Mouse (Mus musculus): Measurements from ENCODE around the gene Nwd1. TPM values are rescaled to one million over a fixed set of nuclear protein-coding genes. Genes with fewer than 3 reads are reported as not detected.
"Not testable (repeated sequence)": the region's sequence is repeated elsewhere in the genome, so short reads cannot be mapped to it uniquely, and the experiment has no call there.

Gene Nwd1
- total RNA-seq (2014; fragmentation: Nextera tagmentation) (4.4 and 6.1 TPM in 2 replicates), total RNA-seq (2017) (1.9 and 5.8 TPM in 2 replicates)

- ATAC-seq (replicated peaks; ENCODE audit: low FRiP score, low TSS enrichment, poor library complexity, severe bottlenecking): peak; percentile 90
Measured at GRCm38 (mm10) chr8:72646060-72646767, at the start of gene Nwd1. Gene Nwd1, plus strand, starts transcription at chr8:72646711.

DNA sequence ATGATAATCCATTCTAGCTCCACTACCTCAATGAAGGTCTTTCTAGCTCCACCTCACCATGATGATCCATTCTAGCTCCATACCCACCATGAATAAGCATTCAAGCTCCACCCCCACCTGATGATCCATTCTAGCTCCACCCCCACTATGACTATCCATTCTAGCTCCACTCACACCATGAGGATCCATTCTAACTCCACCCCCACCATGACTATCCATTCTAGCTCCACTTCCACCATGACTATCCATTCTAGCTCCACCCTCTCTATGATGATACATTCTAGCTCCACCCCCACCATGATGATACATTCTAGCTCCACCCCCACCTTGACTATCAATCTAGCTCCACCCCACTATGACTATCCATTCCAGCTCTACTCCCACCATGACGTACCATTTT is 3.6 kb upstream of the Nwd1 start:
- peak; percentile 56 for ATAC-seq (replicated peaks; ENCODE audit: low FRiP score, low TSS enrichment, poor library complexity, severe bottlenecking)

DNA sequence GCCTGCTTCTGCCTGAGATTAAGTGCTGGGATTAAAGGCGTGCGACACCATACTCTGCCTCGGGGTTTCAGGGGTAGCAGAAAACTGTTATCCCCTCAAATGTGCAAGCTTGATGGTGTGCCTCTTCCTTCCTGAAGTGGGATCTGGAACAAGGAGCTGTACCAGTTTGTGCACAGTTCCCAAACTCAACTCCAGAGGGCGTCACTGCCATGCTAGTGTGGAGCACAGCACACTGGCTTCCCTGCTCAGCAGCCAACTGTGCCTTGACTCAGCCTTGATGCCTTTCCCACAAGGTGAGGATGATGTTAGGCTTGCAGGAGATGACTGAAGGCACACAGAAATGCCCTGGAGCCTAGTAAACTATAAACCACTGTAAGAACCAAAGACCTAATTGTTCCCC is 1.9 kb upstream of the Nwd1 start:
- ATAC-seq (replicated peaks; ENCODE audit: low FRiP score, low TSS enrichment, poor library complexity, severe bottlenecking): peak; percentile 43; the same call in 1 of the 2 replicates

DNA sequence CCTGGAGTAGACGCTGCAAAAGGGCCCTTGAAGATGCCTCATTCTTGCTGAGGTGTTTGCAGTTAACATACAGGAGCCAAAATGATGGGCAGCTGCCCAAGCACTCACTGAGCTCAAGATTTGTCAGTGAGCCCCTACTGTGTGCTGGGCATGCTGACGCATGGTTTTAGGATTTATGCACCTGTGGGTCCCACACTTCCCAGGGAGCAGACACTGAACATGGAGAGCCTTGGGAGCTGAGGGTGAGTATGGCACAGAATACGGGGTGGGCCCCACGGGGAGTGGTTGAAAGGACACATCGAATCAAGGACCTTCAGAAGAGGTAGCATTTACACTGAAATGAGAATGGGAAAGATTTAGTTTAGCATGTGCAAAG is 245 bp downstream of the Nwd1 start:
- peak; percentile 40; the same call in 1 of the 2 replicates for ATAC-seq (replicated peaks; ENCODE audit: low FRiP score, low TSS enrichment, poor library complexity, severe bottlenecking)

GRCm38 (mm10) chr8:72650697-72651096 is 4.2 kb downstream of the Nwd1 start:
- ATAC-seq (replicated peaks; ENCODE audit: low FRiP score, low TSS enrichment, poor library complexity, severe bottlenecking): no peak

DNA sequence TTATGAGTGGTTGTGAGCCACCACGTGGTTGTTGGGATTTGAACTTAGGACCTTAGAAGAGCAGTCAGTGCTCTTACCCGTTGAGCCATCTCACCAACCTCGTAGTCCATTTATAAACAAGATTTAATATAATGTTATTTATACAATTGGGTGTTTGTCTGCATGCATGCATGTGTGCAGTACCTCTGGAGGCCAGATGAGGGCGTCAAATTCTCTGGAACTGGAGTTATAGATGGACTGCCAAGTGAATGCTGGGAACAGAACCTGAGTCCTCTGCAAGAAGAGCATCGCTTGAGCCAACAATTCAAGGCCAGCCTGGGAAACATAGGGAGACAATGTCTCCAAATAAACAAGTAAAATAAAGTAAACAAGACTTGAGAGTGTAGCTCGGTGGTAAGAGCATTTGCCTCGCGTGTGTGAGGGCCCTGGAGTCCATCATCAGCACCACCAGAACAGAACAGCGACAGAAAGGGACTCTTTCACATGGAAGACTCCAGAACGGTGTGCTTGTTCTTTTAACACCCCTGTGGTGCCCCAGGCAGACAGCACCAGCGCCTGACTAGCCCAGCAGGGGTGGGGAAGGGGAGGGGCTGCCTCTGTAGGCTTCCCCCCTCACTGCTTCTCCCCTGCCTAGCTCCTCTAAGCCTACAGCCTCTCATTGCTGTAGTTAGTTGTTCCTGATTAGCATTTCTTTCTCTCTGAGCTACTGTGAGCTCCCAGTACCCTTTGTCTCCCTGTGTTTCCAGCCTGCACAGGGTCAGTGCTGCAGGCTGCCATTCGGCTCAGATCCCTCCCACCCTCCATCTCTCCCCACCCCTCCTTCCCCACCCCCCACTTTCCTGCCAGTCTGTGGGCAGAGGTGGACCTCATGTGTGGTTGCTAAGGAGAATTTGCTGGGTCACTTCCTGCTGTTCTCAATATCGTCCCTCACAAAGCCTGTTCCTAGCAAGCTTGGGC is 8.3 kb downstream of the Nwd1 start:
- peak; percentile 71 for ATAC-seq (replicated peaks; ENCODE audit: low FRiP score, low TSS enrichment, poor library complexity, severe bottlenecking)

- no peak for ATAC-seq (replicated peaks; ENCODE audit: low FRiP score, low TSS enrichment, poor library complexity, severe bottlenecking)
Measured at GRCm38 (mm10) chr8:72655522-72655912, 9.0 kb downstream of the Nwd1 start.

- ATAC-seq (replicated peaks; ENCODE audit: low FRiP score, low TSS enrichment, poor library complexity, severe bottlenecking): 0 out of 2 replicates have a peak, but pooled peaks have one; percentile 8
Measured at GRCm38 (mm10) chr8:72659967-72660366, 13.5 kb downstream of the Nwd1 start.

DNA sequence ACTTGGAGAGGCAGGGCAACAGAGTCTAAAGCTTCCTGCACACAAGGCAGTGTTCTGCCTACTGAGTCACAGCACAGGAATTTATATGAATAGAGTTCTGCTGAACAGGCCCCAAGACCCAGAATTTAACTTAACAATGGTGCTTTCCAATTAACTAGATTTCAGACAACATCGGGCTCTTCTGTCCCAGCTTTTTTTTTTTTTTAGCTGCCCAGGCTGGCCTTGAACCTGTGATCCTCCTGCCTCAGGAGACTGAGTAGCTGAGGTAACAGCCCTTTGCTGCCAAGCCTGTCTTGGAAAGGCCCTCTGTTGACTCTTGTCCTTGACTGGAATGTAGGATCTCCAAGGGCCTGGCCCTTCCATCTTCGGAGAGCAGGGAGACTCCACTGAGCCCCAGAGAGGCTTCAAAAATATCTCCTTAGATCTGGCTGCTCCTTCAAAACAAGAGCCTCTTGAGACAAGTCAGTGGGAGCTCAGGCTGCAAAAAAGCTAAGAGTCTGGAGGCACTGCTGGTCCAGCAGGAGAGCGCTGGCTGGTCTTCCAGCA is 17.7 kb downstream of the Nwd1 start:
- ATAC-seq (replicated peaks; ENCODE audit: low FRiP score, low TSS enrichment, poor library complexity, severe bottlenecking): no peak

DNA sequence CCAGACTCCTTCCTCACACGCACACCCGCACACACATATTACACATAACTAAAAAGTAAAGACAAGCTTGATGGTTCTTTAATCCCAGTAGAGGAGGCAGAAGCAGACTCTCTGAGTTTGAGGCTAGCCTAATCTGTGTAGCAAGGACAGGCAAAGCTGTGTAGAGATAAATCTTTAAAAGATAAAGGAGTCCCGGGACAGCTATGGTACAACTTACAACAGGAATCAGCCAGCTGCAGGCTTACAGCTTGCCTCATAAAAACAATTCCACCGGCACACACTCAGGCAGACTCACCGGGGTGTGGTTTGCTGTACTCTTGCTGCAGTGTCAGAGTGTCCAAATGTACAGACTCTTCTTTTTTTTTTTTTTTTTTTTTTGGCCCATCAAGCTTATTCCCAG is 18.2 kb downstream of the Nwd1 start:
- peak; percentile 79 for ATAC-seq (replicated peaks; ENCODE audit: low FRiP score, low TSS enrichment, poor library complexity, severe bottlenecking)

DNA sequence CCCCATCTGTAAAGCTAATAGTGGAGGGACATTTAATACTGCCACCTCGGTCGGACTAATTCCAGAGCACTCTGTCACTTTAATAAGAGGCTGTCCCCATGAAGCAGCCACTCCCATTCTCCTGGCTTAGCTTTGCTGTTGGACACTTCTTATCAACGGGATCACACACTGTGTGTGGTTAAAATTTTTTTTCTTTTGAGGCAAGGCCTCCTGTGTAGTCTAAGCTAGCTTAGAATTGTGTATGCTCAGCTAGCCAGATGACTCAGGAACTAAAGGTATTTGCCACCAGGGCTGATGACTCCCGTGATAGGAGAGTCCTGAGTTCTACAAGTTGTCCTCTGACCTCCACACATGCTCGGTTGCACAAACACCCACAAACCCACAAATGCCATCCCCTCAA is 18.9 kb downstream of the Nwd1 start:
- peak; percentile 84 for ATAC-seq (replicated peaks; ENCODE audit: low FRiP score, low TSS enrichment, poor library complexity, severe bottlenecking)

GRCm38 (mm10) chr8:72668925-72669324 is 22.4 kb downstream of the Nwd1 start:
- no peak for ATAC-seq (replicated peaks; ENCODE audit: low FRiP score, low TSS enrichment, poor library complexity, severe bottlenecking)

DNA sequence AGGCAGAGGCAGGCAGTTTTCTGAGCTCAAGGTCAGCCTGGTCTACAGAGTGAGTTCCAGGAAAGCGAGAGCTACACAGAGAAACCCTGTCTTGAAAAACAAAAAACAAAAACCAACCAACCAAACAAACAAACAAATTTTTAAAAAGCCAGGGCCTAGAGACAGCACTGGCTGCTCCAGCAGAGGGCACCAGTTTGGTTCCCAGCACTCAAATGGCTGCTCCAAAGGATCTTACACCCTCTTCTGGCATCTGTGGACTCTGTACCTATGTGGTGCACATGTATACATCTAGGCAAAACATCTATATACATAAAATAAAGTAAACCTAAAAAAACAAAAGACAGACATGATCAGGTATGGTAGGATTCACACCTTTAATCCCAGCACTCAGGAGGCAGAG is 26.3 kb downstream of the Nwd1 start:
- ATAC-seq (replicated peaks; ENCODE audit: low FRiP score, low TSS enrichment, poor library complexity, severe bottlenecking): no peak

- peak; percentile 58 for ATAC-seq (replicated peaks; ENCODE audit: low FRiP score, low TSS enrichment, poor library complexity, severe bottlenecking)
Measured at GRCm38 (mm10) chr8:72674184-72674583, 27.7 kb downstream of the Nwd1 start.

DNA sequence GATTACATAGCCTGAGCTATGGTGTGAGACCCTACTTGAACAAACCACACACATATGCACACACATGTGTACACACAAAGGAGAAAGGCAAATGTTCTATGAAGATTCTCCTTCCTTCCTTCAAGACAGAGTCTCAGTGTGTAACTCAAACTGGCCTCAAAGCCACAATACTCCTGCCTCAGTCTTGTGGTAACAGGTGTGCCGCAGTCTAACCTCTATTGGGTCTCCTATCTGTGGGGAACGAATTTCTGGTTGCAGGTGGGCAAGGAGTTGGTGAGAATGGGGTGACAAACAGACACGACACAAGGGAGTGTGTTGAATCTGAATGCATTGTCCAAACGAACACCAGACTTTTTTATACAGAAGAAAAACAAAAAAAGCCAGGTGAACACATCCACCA is 29.9 kb downstream of the Nwd1 start:
- no peak for ATAC-seq (replicated peaks; ENCODE audit: low FRiP score, low TSS enrichment, poor library complexity, severe bottlenecking)

GRCm38 (mm10) chr8:72676844-72677243 is 30.3 kb downstream of the Nwd1 start:
- not testable (repeated sequence) for ATAC-seq (replicated peaks; ENCODE audit: low FRiP score, low TSS enrichment, poor library complexity, severe bottlenecking)

DNA sequence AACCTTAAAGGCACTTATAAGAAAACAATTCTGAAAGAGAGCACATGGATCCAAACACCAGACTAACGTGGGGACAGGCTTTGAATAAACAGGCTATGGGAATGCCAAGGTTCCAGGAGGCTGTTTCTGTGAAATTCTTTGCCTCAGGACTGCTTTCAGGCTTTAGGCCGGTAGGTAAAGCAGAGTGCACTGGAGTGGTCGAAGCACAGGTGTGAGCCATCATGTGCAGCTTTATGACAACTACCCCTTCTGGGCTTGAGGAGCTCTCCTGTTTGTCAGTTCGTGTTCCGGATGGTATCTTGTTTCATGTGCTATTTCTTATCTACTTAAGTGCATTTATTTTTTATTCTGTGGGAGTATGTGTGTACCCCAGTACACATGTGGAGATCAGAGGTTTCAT is 30.8 kb downstream of the Nwd1 start:
- no peak for ATAC-seq (replicated peaks; ENCODE audit: low FRiP score, low TSS enrichment, poor library complexity, severe bottlenecking)

DNA sequence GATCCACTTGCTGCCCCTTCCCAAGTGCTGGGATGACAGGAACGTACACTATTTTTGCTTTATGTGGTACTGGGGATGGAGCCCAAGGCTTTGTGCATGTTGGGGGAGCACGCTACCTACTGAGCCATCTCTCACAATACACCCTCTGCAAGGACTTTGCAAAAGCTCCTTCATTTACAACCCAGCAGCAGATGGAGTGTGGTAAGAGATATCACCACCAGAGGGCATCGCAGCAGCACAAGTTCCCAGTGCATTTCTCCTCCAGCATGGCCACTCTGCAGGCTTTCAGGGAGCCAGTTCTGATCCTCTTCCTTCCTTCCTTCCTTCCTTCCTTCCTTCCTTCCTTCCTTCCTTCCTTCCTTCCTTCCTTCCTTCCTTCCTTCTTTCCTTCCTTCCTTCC is 33.6 kb downstream of the Nwd1 start:
- ATAC-seq (replicated peaks; ENCODE audit: low FRiP score, low TSS enrichment, poor library complexity, severe bottlenecking): peak; percentile 92

- no peak for ATAC-seq (replicated peaks; ENCODE audit: low FRiP score, low TSS enrichment, poor library complexity, severe bottlenecking)
Measured at GRCm38 (mm10) chr8:72682051-72682687, 35.7 kb downstream of the Nwd1 start.

All from megakaryocyte-erythroid progenitor cell, adult 5-6 weeks (primary cell).